Mouse (Mus musculus): ENCODE measurements around the gene Errfi1. TPM values are rescaled to one million over a fixed set of nuclear protein-coding genes. Genes with fewer than 3 reads are reported as not detected.

Gene Errfi1
- total RNA-seq (2021): 100 to 1,000 TPM in 1 of 2 experiments, 10 to 100 TPM in 1; 32.3 to 159 TPM
- long read RNA-seq, experiment 1, transcript Errfi1-203 (2 exons, 546 nt): minor isoform, 6 of 171 reads
- long read RNA-seq, experiment 1, transcript Errfi1-201 (4 exons, 3,043 nt): major isoform, 115 of 171 reads
- long read RNA-seq, experiment 1, partial matches to known transcripts: 33 of 171 reads
- long read RNA-seq, experiment 1, other reads (novel, unspliced or antisense): 17 of 171 reads
- long read RNA-seq, experiment 2, transcript Errfi1-201 (4 exons, 3,043 nt): major isoform, 48 of 56 reads
- long read RNA-seq, experiment 2, partial matches to known transcripts: 1 of 56 reads
- long read RNA-seq, experiment 2, other reads (novel, unspliced or antisense): 6 of 56 reads

DNA sequence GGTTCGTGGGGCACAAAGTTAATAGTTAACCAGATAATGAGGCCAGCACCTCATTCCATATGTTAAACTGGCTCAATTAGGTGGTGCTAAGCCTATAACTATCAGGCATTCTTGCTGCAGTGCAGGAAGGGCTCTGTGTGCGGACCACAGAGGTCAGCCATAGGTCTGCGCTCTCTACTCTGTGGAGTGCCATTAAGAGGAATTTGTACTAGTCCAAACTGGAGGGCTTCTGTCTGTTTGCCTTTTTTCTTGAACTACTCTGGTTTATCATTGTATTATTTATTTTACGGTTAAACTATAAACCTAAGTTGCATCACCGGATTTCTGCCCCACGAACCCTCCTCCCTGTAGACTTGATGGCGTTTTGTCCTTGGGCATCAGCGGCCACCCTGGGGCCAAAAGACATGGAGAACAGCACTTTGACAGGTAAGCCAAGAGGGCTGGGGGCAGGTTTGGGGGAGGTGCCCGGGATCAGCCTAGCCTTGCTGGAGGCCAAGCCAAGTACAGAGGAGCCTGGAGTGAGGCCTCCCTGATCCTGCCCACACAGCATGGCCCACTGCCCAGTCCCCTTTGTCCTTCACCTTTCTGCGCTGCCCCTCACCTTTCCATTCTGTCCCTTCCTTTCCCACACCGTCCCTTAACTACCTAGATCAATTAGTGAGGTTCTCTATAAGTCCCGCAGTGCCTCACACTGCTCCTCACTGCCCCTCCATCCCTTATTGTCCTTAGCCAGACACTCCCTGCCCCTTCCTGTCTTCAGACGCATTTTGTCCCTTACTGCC, at the start of gene Errfi1:
Errfi1 (plus strand) TSS at position 240 of the 782 bp plus-strand sequence.
- DNase-seq: peak; percentile 44

DNA sequence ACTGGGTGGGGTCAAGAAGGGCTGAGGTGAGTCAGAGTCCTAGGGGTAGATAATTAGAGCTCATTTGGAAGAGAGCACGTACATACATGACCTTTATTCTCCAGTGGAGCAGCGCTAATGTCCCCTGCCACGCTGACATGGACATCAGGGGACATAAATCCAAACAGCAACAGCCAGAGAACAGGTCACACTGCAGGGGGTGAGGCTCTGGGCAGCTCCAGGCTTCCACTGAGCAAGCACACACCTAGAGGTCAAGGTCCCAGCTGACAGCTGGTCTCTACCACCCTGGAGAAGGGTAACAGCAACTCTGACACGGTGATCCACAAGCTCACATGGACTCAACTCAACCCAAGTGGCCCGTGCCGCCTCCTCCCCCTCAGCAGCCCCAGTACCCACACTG, 49.5 kb upstream of the Errfi1 start:
- no peak for DNase-seq

DNA sequence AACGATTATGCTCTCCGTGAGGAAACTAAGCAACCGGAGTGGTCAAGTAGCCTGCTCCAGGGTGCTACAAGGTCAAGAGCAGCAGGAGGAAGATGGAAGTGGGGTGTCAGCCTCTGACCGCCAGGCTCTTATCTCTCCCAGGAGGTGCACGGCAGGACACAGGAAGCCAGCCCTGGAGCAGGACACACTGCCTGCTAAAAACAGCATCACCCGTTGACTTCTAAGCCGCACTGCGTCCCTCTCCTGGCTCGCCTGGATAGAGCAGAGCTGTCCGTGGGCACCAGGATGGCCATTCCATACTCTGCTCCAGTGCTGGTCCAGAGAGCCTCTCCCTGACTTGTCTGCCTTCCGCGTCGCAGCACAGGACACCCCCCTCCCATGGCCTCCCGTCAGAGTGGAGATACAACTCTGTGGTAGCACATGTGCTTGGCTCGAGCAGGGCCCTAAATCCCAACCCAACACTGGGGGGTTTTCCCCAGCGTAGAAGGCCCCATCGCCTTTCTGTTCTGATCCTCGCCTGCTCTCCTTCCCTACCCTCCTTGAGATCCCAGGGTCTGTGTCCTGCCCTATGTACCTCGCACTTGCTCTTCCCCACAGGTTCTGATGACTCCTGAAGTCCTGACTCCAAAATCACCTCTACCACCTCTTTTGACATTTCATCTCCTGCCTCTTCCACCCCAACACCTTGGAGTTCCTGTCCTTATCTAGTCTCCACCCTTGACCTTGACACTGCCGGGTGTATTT, 45.8 kb upstream of the Errfi1 start:
- DNase-seq: no peak

DNA sequence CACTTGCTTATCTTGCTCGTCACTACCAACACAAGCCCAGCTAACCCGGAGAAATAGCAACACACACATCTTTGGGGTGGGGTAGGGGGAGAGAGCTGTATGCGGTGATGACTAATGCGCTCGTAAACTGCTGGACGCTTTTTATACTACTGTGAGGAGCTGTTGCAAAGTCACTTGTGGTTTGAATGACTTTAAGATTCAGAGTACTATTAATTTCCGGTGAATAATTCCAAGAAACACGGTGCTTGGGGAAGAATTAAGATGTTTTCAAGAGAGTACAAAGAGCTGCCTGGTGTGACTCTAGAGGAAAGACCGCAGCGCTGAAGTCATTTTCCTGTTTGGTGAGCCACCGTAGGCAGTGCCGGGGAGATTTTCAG, 45.3 kb upstream of the Errfi1 start:
- no peak for DNase-seq

DNA sequence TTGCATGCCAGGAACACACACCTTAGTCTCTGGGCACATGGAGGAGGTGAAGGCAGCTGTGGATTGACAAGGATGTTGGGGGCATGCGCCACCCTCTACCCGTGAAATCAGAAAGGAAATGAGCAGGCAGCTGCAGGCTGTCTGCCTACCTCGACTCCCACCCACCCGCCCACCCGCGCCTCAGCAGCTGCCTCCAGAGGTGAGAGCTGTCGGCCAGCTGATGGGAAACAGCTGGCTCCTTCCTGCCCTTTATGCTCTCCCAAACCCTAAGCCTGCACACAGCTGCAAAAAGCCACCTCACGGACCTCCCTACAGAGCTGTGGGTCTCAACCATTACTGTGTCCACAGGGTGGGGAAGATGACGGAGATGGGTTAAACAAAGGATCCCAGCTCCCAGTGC, 44.4 kb upstream of the Errfi1 start:
- DNase-seq: no peak

DNA sequence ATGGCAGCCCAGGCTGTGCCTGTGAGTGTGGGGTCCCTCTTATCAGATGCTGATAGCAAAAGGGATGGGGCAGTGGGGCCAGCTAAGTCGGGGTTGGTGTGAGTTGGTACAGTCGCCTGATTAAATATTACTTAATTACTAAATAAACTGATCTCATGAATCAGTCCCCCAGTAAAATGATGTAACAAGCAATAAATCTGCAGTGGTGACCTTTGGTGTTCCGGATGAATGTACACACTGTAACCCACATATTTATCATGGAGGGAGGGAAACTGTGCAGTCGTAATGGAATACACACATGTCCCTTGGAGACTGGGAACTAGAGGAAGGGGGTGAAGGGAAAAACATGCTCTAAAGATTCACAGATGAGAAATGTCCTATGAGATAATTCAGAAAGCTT, 38.6 kb upstream of the Errfi1 start:
- no peak for DNase-seq

DNA sequence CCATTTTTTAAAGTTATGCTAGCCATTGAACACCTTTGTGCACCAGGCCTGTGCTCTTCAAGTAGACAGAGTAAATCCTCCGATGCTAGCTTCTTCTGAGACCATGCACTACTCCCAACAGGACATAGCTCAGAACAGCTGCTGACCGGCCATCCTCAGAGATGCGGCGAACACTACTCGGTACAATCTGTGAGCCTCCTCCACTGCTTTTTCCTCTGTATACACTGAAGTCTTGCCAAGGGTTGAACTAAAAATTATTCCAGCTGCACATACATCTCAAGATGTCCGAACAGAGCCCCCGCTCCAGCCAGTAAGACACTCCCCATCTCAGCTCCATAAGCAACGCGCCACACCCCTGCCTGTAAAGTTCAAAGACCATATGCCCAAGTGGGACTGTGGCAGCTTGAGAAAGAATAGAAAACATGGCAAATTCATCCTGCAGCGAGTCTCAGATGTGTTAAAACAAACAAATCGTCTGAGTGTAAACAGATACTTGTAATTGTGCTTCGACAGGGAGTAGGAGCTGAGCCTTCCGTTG, 37.2 kb upstream of the Errfi1 start:
- no peak for DNase-seq

DNA sequence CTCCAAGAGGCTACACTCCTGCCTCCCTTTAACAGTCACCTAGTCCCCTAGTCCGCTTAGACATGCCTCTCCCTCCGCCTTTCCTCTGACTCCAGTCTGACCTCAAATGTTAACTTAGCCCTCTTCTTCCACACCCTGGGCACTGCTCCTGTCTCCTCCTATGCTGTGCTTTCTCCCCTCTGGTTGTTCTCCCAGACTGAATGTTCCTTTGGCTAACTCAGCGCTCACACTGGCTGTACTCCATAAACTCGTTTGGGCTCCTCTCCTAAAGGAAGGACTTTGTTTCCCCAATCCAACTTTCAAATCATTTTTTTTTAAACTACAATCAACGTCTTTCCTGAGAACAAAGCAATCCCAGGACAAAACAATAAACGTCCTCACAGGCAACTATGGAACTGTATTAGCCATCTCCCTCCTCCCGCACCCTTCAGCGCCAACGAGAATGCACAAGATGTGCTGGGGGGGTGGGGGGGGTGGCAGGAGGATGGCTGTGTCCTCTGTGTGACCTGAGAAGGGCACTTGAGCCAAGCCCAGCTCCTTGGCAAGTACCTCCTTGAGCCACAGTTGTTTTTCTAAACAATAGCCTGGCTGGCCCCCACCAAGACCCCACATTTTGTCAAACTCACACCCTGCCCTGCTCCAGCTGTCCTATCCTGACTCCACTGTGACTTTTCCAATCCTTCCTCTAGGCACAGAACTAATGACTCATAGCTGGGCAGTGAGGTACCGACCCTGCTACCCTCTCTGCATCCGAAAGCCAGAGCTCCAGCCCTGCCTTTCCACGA, 34.4 kb upstream of the Errfi1 start:
- no peak for DNase-seq

DNA sequence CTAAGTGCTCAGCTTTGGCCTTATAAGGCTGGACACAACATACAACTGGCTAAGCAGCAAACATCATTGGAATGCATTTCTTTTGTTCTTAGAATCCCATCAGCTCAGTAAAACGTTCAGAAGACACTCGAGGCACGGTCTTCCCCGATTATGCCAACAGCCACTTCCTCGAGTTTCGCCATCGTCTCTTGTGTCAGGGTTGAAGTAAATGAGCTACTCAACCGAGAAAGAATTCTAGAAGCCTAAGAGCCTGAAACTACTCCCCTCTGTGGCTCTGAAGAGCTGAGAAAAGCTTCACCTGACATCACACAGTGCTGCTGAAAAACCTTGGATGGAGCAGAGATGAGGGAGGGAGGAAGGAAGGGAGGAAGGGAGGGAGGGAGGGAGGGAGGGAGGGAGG, 32.3 kb upstream of the Errfi1 start:
- no peak for DNase-seq

DNA sequence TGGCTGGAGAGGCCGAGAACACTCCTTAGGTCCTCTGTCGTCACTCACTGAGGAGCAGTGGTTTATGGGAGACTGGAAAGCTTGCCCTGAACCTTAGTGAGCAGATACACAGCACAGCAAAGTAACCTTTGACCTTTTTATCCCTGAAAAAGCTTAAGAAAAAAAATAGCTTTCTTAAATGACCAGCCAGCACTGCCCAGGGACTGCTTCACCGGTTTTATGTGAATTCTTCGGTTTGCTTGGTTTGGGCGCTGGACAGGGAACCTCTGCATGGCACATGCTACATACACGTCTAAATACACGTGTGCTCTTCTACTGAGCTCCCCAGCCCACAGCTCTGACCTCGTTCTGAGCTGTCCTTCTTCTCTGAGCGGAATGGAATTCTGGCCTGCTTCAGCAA, 31.1 kb upstream of the Errfi1 start:
- DNase-seq: no peak

DNA sequence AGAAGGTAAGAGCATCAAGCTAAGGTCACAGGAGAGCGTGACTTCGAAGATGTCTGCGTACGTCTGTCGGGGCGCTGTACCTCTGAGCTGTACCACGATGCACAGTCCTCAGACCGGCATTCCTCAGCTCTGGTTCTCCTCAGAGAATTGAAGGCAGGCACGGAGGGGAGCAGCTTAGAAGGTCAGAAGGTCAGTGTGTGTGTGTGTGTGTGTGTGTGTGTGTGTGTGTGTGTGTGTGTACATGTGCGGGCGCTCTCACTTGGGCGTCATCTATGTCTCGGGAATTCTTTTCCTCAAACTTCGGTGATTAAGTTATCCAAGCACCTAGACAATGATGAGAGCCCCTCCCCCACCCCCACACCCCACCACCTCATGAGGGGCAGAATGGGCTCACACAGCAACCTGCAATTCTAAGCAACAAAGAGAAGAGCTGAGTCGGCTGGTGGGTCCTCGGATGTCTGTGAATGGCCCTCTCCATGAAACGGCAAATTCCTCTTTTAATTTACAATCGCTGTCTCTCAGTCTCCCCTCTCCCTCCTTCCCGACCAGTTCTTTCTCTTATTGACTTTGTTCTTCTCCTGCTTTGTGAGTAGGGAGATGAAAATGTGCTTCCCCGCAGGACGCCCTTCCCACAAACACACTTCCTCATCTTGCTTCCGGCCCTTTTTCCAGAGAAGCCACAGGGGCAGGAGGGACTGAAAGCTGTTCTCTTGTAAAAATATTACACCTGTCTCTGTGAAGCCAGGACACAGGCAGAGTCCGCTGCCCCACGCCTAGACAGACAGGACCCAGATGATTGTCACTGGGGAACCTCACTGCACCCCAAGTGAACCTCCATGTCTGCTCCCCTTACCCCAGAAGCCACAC, 29.9 kb upstream of the Errfi1 start:
- no peak for DNase-seq

DNA sequence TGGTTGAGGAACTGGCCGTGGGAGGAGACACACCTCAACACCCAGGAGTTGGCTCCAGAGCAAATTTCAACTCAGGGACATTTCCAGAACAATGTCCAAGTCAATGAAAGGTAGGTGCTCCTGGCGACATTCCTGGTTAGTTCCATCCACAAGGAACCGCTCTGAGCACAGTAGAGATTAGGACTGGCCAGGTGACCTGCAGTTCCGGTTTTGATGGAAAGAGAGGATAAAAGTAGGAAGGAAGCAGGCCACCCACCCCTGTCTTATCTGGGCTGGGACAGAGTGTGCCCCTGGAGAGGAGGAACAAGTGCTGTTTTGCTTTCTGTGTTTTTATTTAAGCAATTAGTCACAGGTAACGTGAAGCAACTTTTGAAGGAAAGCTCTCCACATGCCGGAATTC, 28.8 kb upstream of the Errfi1 start:
- no peak for DNase-seq

DNA sequence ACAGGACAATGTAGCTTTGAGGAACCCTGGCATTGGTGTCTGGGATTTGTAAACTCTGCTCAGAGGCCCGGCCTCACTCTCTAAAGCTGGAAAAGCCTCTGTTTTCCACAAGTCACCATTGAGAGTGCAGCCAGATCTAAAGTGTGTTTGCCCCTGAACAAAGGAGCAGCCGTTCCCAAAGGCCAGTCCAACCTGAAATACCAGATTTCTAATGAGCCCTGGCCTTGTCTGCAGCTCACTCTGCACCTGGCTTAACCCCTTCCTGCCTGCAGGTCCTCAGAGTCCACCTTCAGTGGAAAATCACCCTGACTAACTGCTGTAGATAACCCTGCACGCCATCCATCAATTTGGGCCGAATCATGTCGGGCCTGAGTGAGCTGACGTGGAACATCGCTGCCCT, 28.2 kb upstream of the Errfi1 start:
- no peak for DNase-seq

DNA sequence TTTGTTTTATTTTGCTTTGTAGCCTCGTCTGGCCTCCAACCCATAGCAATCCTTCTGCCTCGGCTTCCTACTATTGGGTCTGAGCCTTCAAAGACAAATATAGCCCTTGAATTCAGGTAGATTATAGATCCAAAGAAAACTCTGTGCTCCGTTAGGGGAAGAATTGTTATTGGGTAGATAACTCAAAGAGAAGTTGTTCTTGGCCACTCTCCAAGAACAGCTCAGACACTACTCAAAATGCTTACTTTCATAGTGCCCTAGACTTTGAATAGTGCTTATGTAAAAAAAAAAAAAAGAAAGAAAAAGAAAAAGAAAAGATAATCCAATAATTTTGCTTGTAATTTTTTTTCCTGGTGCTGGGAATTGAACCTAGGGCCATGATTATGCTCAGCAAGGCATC, 22.4 kb upstream of the Errfi1 start:
- no peak for DNase-seq

DNA sequence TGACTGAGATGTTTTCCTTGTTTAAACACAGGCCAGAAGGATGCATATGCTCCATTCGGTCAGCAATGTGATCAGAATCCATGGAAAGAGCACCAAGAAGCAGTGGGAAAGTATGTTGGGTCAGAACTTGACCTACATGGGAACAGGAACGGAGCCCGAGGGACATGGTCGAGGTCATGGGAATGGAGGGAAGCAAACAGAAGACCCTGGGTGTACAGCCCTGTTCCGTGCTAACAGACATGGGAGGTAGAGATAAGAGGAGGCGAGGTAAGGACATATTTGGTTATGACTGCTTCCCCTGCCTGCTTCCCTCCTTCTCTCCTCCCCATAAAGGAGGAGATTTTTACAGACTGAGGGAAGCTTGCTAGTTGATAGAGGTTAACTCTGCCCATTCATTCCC, 21.8 kb upstream of the Errfi1 start:
- no peak for DNase-seq

DNA sequence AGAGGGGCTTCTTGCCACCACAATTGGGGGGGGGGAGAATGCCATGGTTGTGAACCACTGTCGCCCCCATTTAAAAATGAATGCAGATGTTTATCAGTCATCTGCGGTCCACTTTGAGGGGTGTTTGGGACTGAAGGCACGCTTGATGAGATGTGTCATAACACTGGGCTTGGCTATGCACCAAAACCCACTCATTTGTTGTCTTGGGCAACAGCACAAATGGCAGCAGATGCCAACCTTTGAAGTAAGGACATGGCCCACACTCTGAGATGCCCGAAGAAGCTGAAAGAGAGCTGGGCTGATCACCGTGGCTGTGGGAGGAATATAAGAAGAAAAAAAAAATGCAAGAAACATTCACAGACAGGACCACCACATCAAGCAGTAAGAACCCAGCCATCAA, 18.6 kb upstream of the Errfi1 start:
- no peak for DNase-seq

DNA sequence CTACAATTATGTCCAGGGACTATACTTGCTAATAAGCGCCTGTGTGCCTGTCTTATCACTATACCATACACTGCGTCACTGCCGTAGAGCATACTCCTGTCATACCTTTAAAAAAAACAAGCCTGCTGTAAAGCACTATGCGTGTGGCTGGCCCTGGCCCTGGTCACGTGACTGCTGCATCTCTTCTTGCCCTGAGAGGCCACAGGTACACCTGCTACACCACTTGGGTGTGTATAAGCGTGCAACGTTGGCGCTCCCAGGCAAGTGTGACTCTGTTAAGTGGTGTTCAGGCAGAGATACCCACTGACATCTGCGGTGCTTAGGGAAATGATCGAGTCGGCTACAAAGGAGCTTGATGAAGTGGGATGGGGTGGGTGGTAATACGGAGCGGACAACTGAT, 17.5 kb upstream of the Errfi1 start:
- no peak for DNase-seq

DNA sequence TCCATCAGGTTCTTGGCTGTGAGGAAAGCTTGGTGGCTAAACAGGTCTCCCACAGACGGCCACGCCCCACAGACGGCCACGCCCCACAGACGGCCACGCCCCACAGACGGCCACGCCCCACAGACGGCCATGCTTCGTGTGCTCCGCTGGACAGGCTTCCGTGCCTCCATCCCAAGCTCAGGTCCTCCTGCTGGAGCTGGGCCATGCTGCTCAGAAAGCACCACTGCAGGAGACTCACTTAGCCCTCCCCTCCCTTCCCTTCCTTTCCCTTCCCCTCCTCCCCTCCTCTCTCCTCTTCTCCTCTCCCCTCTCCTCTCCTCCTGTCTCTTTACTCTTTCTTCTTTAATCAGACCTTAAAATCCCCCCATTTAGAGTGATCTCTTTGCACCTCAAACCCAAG, 16.8 kb upstream of the Errfi1 start:
- DNase-seq: no peak

DNA sequence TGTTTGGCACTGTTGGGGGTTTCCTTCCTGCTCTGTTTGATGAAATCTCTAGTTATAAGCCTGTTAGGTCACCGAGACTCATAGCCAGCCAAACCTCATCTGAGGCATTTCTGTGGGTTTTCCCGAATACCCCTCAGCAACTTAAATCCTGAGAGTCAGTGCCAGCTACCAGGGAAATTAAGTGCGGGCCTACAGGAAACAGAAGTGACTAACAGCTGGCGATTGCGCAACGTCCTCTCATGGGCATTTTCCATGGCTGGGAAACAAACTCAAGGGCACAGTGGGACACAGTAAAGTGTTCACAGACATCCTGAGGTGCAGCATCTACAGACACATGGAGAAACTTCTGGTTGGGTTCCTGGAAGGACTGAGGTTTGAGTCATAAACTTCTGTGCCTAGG, 16.3 kb upstream of the Errfi1 start:
- DNase-seq: peak; percentile 85

DNA sequence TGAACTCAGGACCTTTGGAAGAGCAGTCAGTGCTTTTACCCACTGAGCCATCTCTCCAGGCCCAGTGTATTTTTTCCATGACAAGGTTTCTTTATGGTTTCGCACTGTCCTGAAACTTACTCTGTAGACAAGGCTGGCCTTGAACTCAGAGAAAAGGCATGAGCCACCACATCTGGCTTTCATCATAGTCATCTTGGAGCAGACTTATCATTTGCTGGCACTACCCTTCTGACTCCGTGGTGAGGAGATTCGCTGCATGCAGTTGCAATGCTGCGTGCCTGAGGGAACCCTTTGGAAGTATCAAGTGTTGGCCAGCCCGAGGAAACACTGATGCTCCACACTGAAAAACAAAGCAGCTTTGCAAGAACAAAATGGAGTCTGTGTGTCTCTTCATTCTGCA, 11.7 kb upstream of the Errfi1 start:
- no peak for DNase-seq

DNA sequence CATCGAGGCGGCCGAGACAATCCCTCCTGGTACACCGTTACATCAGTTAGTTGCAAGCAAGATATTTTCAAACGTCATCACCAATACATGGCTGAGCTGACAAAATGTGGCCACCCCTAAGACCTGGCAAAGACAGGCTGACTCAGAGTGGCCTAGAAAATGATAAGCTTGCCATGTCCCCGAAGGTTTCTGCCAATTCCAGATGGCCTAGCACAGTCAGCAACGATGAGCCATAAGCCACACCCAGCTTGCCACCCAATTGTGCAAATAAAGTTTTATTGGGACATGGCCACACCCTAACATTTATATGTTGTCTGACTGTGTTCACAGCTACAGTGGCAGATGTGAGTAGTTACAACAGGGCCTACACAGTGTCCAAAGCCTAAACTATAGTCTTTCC, 10.5 kb upstream of the Errfi1 start:
- DNase-seq: no peak
